Mouse (Mus musculus) lung, embryonic 15.5 days (tissue): ENCODE results near the gene Ust. TPM values are rescaled to one million over a fixed set of nuclear protein-coding genes. Genes with fewer than 3 reads are reported as not detected.

Experiments
- ATAC-seq: fragments of 200-750 bp; cut with Nextera tagmentation; 2 replicates; pipeline ENCODE4 v1.8.0; 2017; ENCODE audit warnings: moderate number of reproducible peaks, borderline replicate concordance; ENCODE audit not compliant: low FRiP score, low TSS enrichment; ENCODE audit errors: extremely low read depth
- H3K27ac ChIP-seq: fragments of 300-500 bp; sonication (generic); 2 replicates; pipeline ENCODE4 v1.5.1; 2015; ENCODE audit warnings: moderate library complexity, mild to moderate bottlenecking, inconsistent platforms
- H3K27me3 ChIP-seq: fragments of 300-500 bp; sonication (generic); 2 replicates; pipeline ENCODE4 v1.6.1; 2015; ENCODE audit warnings: inconsistent platforms
- H3K36me3 ChIP-seq: fragments of 300-500 bp; sonication (generic); 2 replicates; pipeline ENCODE4 v1.6.1; 2015; ENCODE audit warnings: inconsistent platforms
- H3K4me1 ChIP-seq: fragments of 300-500 bp; sonication (generic); 2 replicates; pipeline ENCODE4 v1.6.1; 2015; ENCODE audit warnings: inconsistent platforms
- H3K4me2 ChIP-seq: fragments of 300-500 bp; sonication (generic); 2 replicates; pipeline ENCODE4 v1.6.1; 2015; ENCODE audit warnings: inconsistent platforms, mild to moderate bottlenecking, moderate library complexity
- H3K4me3 ChIP-seq: fragments of 300-500 bp; sonication (generic); 2 replicates; pipeline ENCODE4 v1.5.1; 2015; ENCODE audit warnings: mild to moderate bottlenecking, inconsistent platforms
- H3K9ac ChIP-seq: fragments of 300-500 bp; sonication (generic); 2 replicates; pipeline ENCODE4 v1.6.1; 2015; ENCODE audit warnings: inconsistent platforms
- H3K9me3 ChIP-seq: fragments of 300-500 bp; sonication (generic); 2 replicates; pipeline ENCODE4 v1.6.1; 2016; ENCODE audit warnings: inconsistent platforms
- WGBS: fragments of 180-500 bp; shearing (Covaris S2); methylation state at CpG from one replicate; pipeline ENCODE4 v1.1.7; 2015; 5-methylcytosine and 5-hydroxymethylcytosine counted together
- polyA plus RNA-seq: library from polyadenylated mRNA; unstranded; fragments of >200 nt; fragmentation: Nextera tagmentation; extraction: Ambion mirVana; gene quantifications from 2 replicates; pipeline ENCODE4 v1.2.1, GENCODE M21; 2015

The Ust gene
- polyA plus RNA-seq, 1 experiment from 2014 or later, result 6.8 TPM

DNA sequence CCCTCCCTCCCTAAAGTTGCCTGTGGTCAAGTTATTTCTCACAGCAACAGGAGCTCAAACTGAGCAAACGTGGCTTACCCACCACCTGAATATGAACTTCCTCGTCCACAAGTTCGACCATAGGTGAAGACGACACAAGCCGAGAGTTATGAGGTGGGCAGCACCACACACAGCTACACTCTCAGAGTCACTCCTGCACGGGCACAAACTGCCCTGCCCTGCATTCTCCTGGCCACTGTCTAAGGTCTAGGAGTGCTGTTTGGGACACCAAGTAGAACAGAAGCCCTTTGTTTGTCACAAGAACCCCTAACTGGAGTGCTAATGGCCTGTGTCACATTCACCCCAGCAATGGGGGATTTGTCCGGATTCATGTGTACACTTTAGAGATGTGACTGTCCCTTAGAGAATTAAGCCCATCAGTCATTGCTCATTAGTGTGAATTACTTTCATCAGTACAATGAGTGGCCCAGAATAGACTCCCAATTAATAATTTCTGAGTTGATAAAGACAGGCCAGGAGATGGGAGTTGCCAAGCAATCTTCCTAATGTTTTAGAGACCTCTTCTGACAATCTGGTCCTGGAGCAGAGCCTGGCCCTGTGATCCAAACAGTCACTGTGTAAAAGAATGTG lies 2.3 kb upstream of the Ust start:
- no peak overlapping the region for H3K4me2 ChIP-seq
- H3K9me3 ChIP-seq, result no peaks in the 10 kb centered on the region
- ATAC-seq, result no peak
- no peaks in the 10 kb centered on the region for H3K36me3 ChIP-seq
- H3K4me3 ChIP-seq, result no peak overlapping the region
- peaks cover 9% of the 10 kb centered on the region; the same call in 1 of the 2 replicates for H3K27me3 ChIP-seq
- 65% methylated on average over 7 of the region's 7 CpGs for WGBS
- H3K9ac ChIP-seq, result no peak overlapping the region
- H3K27ac ChIP-seq, result no peak overlapping the region
- H3K4me1 ChIP-seq, result peaks cover 10% of the 10 kb centered on the region; the same call in 1 of the 2 replicates

DNA sequence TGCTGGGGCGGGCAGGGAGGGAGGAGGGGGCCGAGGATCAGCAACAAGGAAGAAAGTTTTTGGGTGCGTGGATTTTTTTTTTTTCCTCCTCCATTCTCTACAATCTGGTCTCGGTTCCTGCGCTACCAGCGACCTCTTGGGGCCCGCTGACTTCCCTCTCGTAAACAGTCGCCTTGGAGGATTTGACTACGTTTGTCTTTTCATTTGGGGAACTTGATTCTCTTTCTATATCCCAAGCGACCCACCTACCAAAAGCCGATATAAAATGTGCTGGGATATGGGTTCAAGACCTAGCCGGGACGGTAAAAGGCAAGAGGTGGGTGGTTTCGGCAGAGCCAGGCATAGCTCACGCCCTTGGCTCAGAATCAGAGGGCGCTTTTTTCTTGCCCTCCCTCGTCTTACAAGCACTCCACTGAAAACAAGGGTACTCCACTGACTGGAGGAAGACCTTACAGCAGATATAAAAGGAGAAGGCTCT lies 428 bp upstream of the Ust start:
- peak; percentile 0; the same call in 1 of the 2 replicates for ATAC-seq
- under 1% methylated on average over 18 of the region's 18 CpGs for WGBS
- no peaks in the 10 kb centered on the region for H3K9me3 ChIP-seq
- H3K27ac ChIP-seq, result peak overlapping the region; percentile 89
- no peaks in the 10 kb centered on the region for H3K36me3 ChIP-seq
- peak overlapping the region; percentile 92 for H3K4me2 ChIP-seq
- H3K4me1 ChIP-seq, result peaks cover 10% of the 10 kb centered on the region; the same call in 1 of the 2 replicates
- H3K27me3 ChIP-seq, result peaks cover 9% of the 10 kb centered on the region; the same call in 1 of the 2 replicates
- peak overlapping the region; percentile 62 for H3K9ac ChIP-seq
- H3K4me3 ChIP-seq, result peak overlapping the region; percentile 70

DNA sequence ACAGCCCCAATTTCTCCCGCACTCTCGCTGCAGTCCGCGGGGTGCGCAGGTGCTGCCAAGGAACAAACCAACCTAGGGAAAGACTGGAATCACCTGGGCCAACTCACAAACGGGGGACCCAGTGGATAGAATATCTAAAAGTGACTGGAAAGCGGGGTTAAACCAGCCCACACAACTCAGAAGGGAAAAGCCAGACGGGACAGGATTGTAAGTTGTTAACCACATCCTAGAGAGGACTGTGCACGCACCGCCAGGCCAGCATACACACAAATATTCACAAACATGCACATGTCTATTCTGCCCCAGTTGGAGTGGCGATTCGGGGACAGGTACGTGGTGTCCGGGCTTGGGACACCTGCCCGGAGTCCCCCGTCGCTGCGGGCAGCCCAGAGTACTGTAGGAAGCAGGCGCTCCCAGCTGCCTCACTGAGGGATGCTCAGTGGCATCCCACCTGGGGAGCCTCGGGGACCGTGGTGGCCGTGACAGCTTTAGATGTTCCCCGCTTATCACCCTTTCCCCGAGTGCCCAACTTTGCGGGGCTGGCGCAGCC lies 959 bp downstream of the Ust start:
- Histone ChIP-seq H3K4me3 (peak overlapping the region; percentile 70), H3K27ac (no peak overlapping the region), H3K4me2 (peak overlapping the region; percentile 92), H3K9me3 (no peaks in the 10 kb centered on the region), H3K4me1 (peaks cover 10% of the 10 kb centered on the region; the same call in 1 of the 2 replicates), H3K27me3 (peaks cover 9% of the 10 kb centered on the region; the same call in 1 of the 2 replicates), H3K9ac (peak overlapping the region; percentile 62), H3K36me3 (no peaks in the 10 kb centered on the region)
- WGBS, result 2% methylated on average over 26 of the region's 26 CpGs
- peak; percentile 6 for ATAC-seq

DNA sequence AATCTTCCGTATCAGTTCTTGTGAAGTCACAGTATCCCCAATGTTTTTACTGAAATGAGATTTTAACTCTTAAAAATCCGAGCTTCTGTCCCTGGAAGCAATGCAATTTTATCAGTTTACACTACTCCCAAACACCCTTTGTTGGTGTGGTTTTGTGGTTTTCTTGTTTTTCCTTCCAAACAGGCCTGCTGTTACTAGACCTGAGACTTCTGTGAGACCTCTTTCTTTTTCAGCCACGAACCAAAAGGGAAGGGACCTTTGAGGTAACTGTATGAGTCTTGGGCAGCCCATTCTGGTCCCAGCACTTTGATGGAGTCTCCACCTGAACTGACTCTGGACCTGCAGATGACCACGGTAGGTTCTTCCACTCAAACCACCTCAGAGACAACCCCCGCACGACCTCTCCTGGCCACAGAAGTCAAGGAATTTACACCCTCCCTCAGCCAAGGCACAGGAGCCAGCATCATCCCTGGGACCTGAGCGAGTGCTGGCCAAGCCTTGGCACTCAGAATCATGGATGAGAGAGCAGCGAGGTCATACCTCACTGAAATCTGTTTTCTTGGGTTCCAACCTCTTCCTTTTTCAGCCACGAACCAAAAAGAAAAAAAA lies 1.6 kb downstream of the Ust start:
- Histone ChIP-seq H3K4me3 (peak overlapping the region; percentile 70), H3K27me3 (peaks cover 9% of the 10 kb centered on the region; the same call in 1 of the 2 replicates), H3K36me3 (no peaks in the 10 kb centered on the region), H3K4me2 (peak overlapping the region; percentile 92), H3K4me1 (peaks cover 10% of the 10 kb centered on the region; the same call in 1 of the 2 replicates), H3K9me3 (no peaks in the 10 kb centered on the region), H3K27ac (no peak overlapping the region), H3K9ac (no peak overlapping the region)
- ATAC-seq, result no peak
- WGBS, result 17% methylated on average over 9 of the region's 9 CpGs

DNA sequence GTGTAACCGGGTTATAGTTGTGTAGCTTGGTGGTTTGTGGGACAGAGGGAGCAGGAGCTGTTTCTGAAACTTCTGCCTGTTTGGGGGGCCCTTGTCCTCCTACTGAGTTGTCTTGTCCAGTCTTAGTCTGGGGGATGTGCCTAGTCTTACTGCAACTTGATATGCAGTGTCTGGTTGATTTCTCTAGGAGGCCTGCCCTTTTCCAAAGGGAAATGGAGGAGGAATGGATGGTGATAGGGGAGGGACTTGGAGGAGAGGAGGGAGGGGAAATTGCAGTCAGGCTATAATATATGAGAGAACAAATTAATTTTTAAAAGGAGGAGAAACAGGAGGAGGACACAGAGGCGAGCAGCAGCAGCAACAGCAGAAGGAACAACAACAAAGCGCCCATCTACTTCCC lies 4.9 kb downstream of the Ust start:
- no peak overlapping the region for H3K4me2 ChIP-seq
- H3K27me3 ChIP-seq, result 0 out of 2 replicates have a peak, but pooled peaks cover 4% of the 10 kb centered on the region
- no peak overlapping the region for H3K4me3 ChIP-seq
- ATAC-seq, result no peak
- no peaks in the 10 kb centered on the region for H3K36me3 ChIP-seq
- H3K4me1 ChIP-seq, result peaks cover 12% of the 10 kb centered on the region; the same call in 1 of the 2 replicates
- no peak overlapping the region for H3K9ac ChIP-seq
- 88% methylated on average over 3 of the region's 3 CpGs for WGBS
- no peak overlapping the region for H3K27ac ChIP-seq
- no peaks in the 10 kb centered on the region for H3K9me3 ChIP-seq

DNA sequence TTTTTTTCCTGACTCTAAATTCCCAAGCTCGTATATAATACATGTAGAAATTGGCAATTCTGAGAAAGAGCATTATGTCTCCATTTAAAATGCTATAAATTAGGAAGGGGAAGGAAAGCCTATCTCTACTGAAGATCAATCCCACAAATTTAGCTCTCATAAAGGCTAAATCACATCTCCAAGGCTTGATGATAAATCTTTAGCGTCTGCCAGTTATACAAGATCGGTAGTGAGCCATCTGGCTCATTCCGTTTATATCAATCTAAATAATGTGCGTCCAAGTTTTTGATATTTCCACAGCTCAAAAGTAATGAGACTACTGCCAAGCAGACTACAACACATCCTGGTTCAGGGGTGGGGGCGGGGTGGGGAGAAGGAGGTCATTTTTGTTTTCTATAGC lies 6.4 kb downstream of the Ust start:
- H3K9ac ChIP-seq, result no peak overlapping the region
- H3K9me3 ChIP-seq, result no peaks in the 10 kb centered on the region
- 0 out of 2 replicates have a peak, but pooled peaks cover 4% of the 10 kb centered on the region for H3K27me3 ChIP-seq
- H3K27ac ChIP-seq, result no peak overlapping the region
- no peak for ATAC-seq
- H3K4me1 ChIP-seq, result peaks cover 7% of the 10 kb centered on the region; the same call in 1 of the 2 replicates
- no peaks in the 10 kb centered on the region for H3K36me3 ChIP-seq
- no peak overlapping the region for H3K4me2 ChIP-seq
- WGBS, result 65% methylated on average over 6 of the region's 6 CpGs
- H3K4me3 ChIP-seq, result no peak overlapping the region

DNA sequence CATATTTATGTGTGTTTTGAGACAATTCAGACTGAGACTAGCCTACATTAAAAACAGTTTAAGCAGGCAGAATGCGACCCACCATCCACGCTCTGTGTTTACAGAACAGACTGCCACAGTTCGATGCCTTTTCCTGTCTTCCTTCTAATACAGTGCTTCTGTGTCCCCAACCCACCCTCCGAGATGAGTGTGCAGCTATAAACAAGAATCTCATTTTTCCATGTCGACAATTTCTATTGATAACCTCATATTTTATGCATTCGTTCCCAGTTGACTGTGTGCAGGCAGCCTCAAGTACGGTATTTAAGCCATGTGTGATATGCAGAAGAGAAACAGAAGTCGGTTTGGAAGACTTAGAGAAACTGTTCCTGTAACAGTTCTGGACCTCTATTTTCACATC lies 6.9 kb downstream of the Ust start:
- Histone ChIP-seq H3K4me3 (no peak overlapping the region), H3K27me3 (0 out of 2 replicates have a peak, but pooled peaks cover 4% of the 10 kb centered on the region), H3K36me3 (no peaks in the 10 kb centered on the region), H3K9ac (no peak overlapping the region), H3K27ac (no peak overlapping the region), H3K9me3 (no peaks in the 10 kb centered on the region), H3K4me1 (peaks cover 3% of the 10 kb centered on the region; the same call in 1 of the 2 replicates), H3K4me2 (no peak overlapping the region; the same call in 1 of the 2 replicates)
- WGBS, result 38% methylated on average over 8 of the region's 8 CpGs
- ATAC-seq, result no peak

DNA sequence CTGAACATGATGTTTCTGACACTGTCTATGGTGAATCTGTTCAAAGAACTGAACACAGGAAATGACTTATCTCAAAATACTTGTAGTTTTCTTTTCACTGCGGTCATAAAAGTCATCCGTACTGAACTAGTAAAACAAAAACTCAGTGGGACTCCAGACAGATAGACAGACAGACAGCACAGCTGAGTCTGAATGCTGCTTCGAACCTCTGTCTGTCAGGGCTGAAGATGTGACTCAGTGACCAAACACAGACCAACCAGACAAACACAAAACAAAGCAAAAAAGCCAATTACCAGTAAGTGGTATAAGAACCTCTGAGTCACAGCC lies 12.4 kb downstream of the Ust start:
- no peak for ATAC-seq
- H3K27ac ChIP-seq, result no peak overlapping the region

DNA sequence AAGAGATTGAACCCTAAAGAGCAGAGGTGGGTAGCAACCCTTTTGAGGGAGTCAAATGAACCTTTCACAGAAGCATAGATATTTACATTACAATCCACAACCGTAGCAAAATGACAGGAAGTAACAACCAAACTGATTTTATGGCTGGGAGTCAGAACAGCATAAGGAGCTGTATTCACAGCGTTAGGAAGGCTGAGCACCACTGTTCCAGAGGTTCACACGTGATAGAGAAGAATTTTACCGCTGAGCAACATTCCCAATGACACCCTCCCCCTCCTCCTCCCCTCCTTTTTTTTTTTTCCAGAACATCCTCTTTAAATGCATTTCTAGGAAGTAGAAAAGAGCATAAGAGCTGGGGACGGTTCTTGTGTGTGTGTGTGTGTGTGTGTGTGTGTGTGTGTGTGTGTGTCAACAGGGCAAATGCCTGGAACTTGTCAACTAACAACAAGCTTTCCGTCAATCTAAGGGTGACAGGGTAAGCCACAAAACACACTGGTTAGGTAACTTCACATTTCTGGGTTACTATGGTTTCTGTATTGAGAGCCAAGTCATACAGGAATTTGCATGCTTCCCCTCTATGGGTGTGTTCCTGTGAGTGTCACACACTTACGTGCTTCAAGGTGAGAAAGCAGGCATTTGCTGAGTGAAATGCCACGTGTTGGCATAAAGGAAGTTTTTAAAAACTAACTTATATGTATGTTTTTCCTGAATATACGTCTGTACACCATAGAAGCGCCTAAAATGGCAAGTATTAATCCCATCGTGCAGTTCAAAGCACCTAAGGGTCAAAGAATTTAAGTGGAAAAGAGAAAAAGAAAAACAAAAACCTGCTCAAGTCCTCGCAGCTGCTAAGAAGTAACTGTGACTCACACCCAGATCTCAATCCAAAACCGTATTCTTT lies 13.0 kb downstream of the Ust start:
- Histone ChIP-seq H3K4me3 (no peak overlapping the region), H3K27me3 (no peaks in the 10 kb centered on the region), H3K36me3 (no peaks in the 10 kb centered on the region), H3K4me2 (peak overlapping the region; percentile 14), H3K27ac (no peak overlapping the region), H3K9ac (no peak overlapping the region), H3K9me3 (no peaks in the 10 kb centered on the region), H3K4me1 (peaks cover 13% of the 10 kb centered on the region)
- WGBS, result 26% methylated on average over 13 of the region's 13 CpGs
- peak; percentile 52; the same call in 1 of the 2 replicates for ATAC-seq

More for the DNA sequence above, 12.4 kb downstream of the Ust start:
- Histone ChIP-seq H3K27me3 (no peaks in the 10 kb centered on the region), H3K9ac (no peak overlapping the region), H3K9me3 (no peaks in the 10 kb centered on the region), H3K36me3 (no peaks in the 10 kb centered on the region), H3K4me3 (no peak overlapping the region), H3K4me2 (no peak overlapping the region), H3K4me1 (peaks cover 13% of the 10 kb centered on the region)
- 37% methylated on average over 3 of the region's 3 CpGs for WGBS

DNA sequence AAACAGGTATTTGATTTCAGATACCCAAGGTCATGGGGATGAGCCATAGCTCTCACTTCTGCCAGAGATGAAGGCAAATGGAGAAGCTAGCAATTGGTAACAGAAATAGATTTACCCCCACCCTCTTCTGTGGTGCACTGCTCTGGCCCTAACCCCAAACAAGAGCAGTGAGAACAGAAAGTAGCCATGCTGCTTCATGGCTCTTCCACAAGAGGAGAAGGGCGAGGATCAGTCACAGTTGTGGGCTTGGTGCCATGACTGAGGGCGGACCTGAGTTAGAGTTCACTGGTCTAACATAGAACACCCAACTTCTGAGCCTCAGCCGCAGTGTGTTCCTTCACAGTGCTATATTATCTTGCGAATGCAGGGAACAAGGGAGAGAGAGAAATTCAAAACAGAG lies 13.8 kb downstream of the Ust start:
- H3K4me1 ChIP-seq, result peaks cover 13% of the 10 kb centered on the region
- H3K9ac ChIP-seq, result no peak overlapping the region
- H3K27me3 ChIP-seq, result no peaks in the 10 kb centered on the region
- no peak overlapping the region for H3K27ac ChIP-seq
- H3K4me2 ChIP-seq, result no peak overlapping the region
- 75% methylated on average over 4 of the region's 4 CpGs for WGBS
- no peaks in the 10 kb centered on the region for H3K9me3 ChIP-seq
- H3K36me3 ChIP-seq, result no peaks in the 10 kb centered on the region
- no peak for ATAC-seq
- no peak overlapping the region for H3K4me3 ChIP-seq
